Mouse (Mus musculus) cortical plate, adult 2 months (tissue): ENCODE results near the gene Ythdf1.

Source experiments
- CTCF ChIP-seq: fragments of 200-500 bp; IDR thresholded peaks from 2 replicates; pipeline ENCODE4 v1.5.1; 2011; ENCODE audit warnings: mild to moderate bottlenecking, control low read depth, low read length; ENCODE audit not compliant: insufficient read depth; ENCODE audit errors: extremely low read depth
- POLR2A ChIP-seq: fragments of 200-500 bp; IDR thresholded peaks from 2 replicates; pipeline ENCODE4 v1.6.1; 2011; ENCODE audit warnings: mild to moderate bottlenecking, low read length, control low read depth; ENCODE audit not compliant: insufficient read depth; ENCODE audit errors: extremely low read depth

DNA sequence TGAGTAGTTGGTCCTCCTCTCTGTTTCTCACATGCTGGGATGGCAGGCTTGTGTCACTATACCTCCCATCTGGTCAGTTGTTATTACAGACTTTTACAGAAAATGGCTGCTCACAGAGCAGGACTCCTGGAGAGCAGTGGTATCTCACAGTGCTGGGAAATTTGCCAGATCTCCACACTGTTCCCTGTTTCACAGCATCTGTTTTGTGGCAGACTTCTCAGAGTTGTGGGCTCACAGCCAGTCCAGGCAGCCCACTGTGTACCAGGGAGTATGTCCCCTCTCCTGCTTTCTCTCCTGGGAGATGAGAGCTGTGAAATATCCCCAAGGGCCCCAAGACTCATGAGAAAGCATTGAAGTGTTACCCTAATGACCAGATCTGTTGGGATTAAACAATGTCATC is 21.1 kb upstream of the Ythdf1 start:
- TF ChIP-seq CTCF = no peak
- TF ChIP-seq POLR2A = no peak
